Mouse (Mus musculus) stomach, embryonic 15.5 days (tissue): Measurements from ENCODE around the gene Neurl3. TPM values are rescaled to one million over a fixed set of nuclear protein-coding genes. Genes with fewer than 3 reads are reported as not detected.

Experiments
- ATAC-seq: fragments of 200-750 bp; cut with Nextera tagmentation; 2 replicates; pipeline ENCODE4 v1.8.0; 2017; ENCODE audit warnings: low read depth, moderate number of reproducible peaks, moderate TSS enrichment; ENCODE audit not compliant: insufficient read depth, low FRiP score
- H3K27ac ChIP-seq: fragments of 300-500 bp; sonication (generic); 2 replicates; pipeline ENCODE4 v1.5.1; 2015; ENCODE audit warnings: mild to moderate bottlenecking, inconsistent platforms
- H3K27me3 ChIP-seq: fragments of 300-500 bp; sonication (generic); replicated peaks from 2 replicates; pipeline ENCODE4 v1.6.1; 2015; ENCODE audit warnings: inconsistent platforms
- H3K36me3 ChIP-seq: fragments of 300-500 bp; sonication (generic); 2 replicates; pipeline ENCODE4 v1.6.1; 2015; ENCODE audit warnings: inconsistent platforms
- H3K4me1 ChIP-seq: fragments of 300-500 bp; sonication (generic); 2 replicates; pipeline ENCODE4 v1.6.1; 2015; ENCODE audit warnings: inconsistent platforms
- H3K4me2 ChIP-seq: fragments of 300-500 bp; sonication (generic); 2 replicates; pipeline ENCODE4 v1.6.1; 2015; ENCODE audit warnings: mild to moderate bottlenecking, inconsistent platforms
- H3K4me3 ChIP-seq: fragments of 300-500 bp; sonication (generic); replicated peaks from 2 replicates; pipeline ENCODE4 v1.5.1; 2015; ENCODE audit warnings: inconsistent platforms
- H3K9ac ChIP-seq: fragments of 300-500 bp; sonication (generic); 2 replicates; pipeline ENCODE4 v1.6.1; 2015; ENCODE audit warnings: inconsistent platforms
- H3K9me3 ChIP-seq: fragments of 300-500 bp; sonication (generic); 2 replicates; pipeline ENCODE4 v1.6.1; 2016; ENCODE audit warnings: inconsistent platforms
- WGBS: fragments of 180-500 bp; shearing (Covaris S2); methylation state at CpG from one replicate; pipeline ENCODE4 v1.1.7; 2015; 5-methylcytosine and 5-hydroxymethylcytosine counted together
- polyA plus RNA-seq: library from polyadenylated mRNA; unstranded; fragments of >200 nt; fragmentation: Nextera tagmentation; extraction: Ambion mirVana; gene quantifications from 2 replicates; pipeline ENCODE4 v1.2.1, GENCODE M21; 2015

The Neurl3 gene
- polyA plus RNA-seq = 15.6 and 18.7 TPM in 2 replicates

GRCm38 (mm10) chr1:36274455-36274854, at the start of gene Neurl3:
Neurl3 (minus strand) TSS chr1:36274679.
- H3K4me1 ChIP-seq = peaks cover 27% of the 10 kb centered on the region
- peak within 1 kb of the TSS; percentile 25 for H3K4me3 ChIP-seq
- no peak for ATAC-seq
- no peaks in the 10 kb centered on the region for H3K9me3 ChIP-seq
- no peak within 1 kb of the TSS for H3K9ac ChIP-seq
- H3K4me2 ChIP-seq = peak within 1 kb of the TSS; percentile 42
- H3K27me3 ChIP-seq = peaks cover 2% of the 10 kb centered on the region; the same call in 1 of the 2 replicates
- H3K36me3 ChIP-seq = no peaks in the 10 kb centered on the region
- WGBS = 77% methylated on average over 5 of the region's 5 CpGs
- H3K27ac ChIP-seq = peak within 1 kb of the TSS; percentile 87

GRCm38 (mm10) chr1:36323746-36324448, 49.4 kb upstream of the Neurl3 start:
- 35% methylated on average over 8 of the region's 8 CpGs for WGBS
- Histone ChIP-seq H3K36me3 (no peaks in the 10 kb centered on the region), H3K9me3 (no peaks in the 10 kb centered on the region), H3K4me3 (no peak overlapping the region), H3K4me1 (no peaks in the 10 kb centered on the region), H3K27ac (no peak overlapping the region), H3K9ac (no peak overlapping the region), H3K4me2 (no peak overlapping the region), H3K27me3 (no peaks in the 10 kb centered on the region)
- ATAC-seq = no peak; the same call in 1 of the 2 replicates

GRCm38 (mm10) chr1:36323076-36323475, 48.6 kb upstream of the Neurl3 start:
- Histone ChIP-seq H3K9me3 (no peaks in the 10 kb centered on the region), H3K27me3 (no peaks in the 10 kb centered on the region), H3K27ac (no peak overlapping the region), H3K36me3 (no peaks in the 10 kb centered on the region), H3K9ac (no peak overlapping the region), H3K4me1 (no peaks in the 10 kb centered on the region), H3K4me2 (no peak overlapping the region), H3K4me3 (no peak overlapping the region)
- 52% methylated on average over 9 of the region's 9 CpGs for WGBS
- no peak for ATAC-seq

- Histone ChIP-seq H3K4me3 (no peak overlapping the region), H3K36me3 (no peaks in the 10 kb centered on the region), H3K27ac (no peak overlapping the region), H3K4me2 (no peak overlapping the region), H3K27me3 (no peaks in the 10 kb centered on the region), H3K9me3 (no peaks in the 10 kb centered on the region), H3K4me1 (no peaks in the 10 kb centered on the region), H3K9ac (no peak overlapping the region)
- ATAC-seq = no peak
- WGBS = 68% methylated on average over 11 of the region's 11 CpGs
These were observed 47.5 kb upstream of the Neurl3 start for GRCm38 (mm10) chr1:36321829-36322573.

- Histone ChIP-seq H3K4me1 (no peaks in the 10 kb centered on the region), H3K4me2 (no peak overlapping the region), H3K36me3 (no peaks in the 10 kb centered on the region), H3K4me3 (no peak overlapping the region), H3K9me3 (no peaks in the 10 kb centered on the region), H3K27ac (no peak overlapping the region), H3K27me3 (no peaks in the 10 kb centered on the region), H3K9ac (no peak overlapping the region)
- WGBS = 68% methylated on average over 2 of the region's 2 CpGs
- no peak for ATAC-seq
These were observed 46.7 kb upstream of the Neurl3 start for GRCm38 (mm10) chr1:36321164-36321563.

GRCm38 (mm10) chr1:36315776-36316100, 41.3 kb upstream of the Neurl3 start:
- H3K4me1 ChIP-seq = no peaks in the 10 kb centered on the region
- no peak overlapping the region for H3K4me3 ChIP-seq
- H3K36me3 ChIP-seq = no peaks in the 10 kb centered on the region
- H3K4me2 ChIP-seq = no peak overlapping the region
- ATAC-seq = no peak
- WGBS = 89% methylated on average over 2 of the region's 2 CpGs
- no peak overlapping the region for H3K27ac ChIP-seq
- no peaks in the 10 kb centered on the region for H3K9me3 ChIP-seq
- H3K9ac ChIP-seq = no peak overlapping the region
- H3K27me3 ChIP-seq = no peaks in the 10 kb centered on the region

- 85% methylated on average over 11 of the region's 11 CpGs for WGBS
- ATAC-seq = no peak
- no peak overlapping the region for H3K9ac ChIP-seq
These were observed 40.7 kb upstream of the Neurl3 start for GRCm38 (mm10) chr1:36314959-36315775.

GRCm38 (mm10) chr1:36309498-36309901, 35.0 kb upstream of the Neurl3 start:
- peak overlapping the region; percentile 88 for H3K4me2 ChIP-seq
- no peaks in the 10 kb centered on the region for H3K9me3 ChIP-seq
- ATAC-seq = no peak
- H3K9ac ChIP-seq = no peak overlapping the region
- peaks cover 14% of the 10 kb centered on the region; the same call in 1 of the 2 replicates for H3K4me1 ChIP-seq
- no peaks in the 10 kb centered on the region for H3K36me3 ChIP-seq
- H3K27ac ChIP-seq = no peak overlapping the region
- WGBS = 45% methylated on average over 3 of the region's 3 CpGs
- H3K4me3 ChIP-seq = no peak overlapping the region
- H3K27me3 ChIP-seq = peaks cover 11% of the 10 kb centered on the region

More at GRCm38 (mm10) chr1:36314959-36315775, 40.7 kb upstream of the Neurl3 start:
- Histone ChIP-seq H3K9me3 (no peaks in the 10 kb centered on the region), H3K4me3 (no peak overlapping the region), H3K27me3 (no peaks in the 10 kb centered on the region), H3K4me1 (no peaks in the 10 kb centered on the region), H3K36me3 (no peaks in the 10 kb centered on the region), H3K4me2 (no peak overlapping the region), H3K27ac (no peak overlapping the region)

GRCm38 (mm10) chr1:36308966-36309475, 34.5 kb upstream of the Neurl3 start:
- Histone ChIP-seq H3K4me2 (peak overlapping the region; percentile 88), H3K9me3 (no peaks in the 10 kb centered on the region), H3K36me3 (no peaks in the 10 kb centered on the region), H3K27me3 (peaks cover 15% of the 10 kb centered on the region), H3K27ac (no peak overlapping the region), H3K9ac (no peak overlapping the region), H3K4me1 (peaks cover 14% of the 10 kb centered on the region; the same call in 1 of the 2 replicates), H3K4me3 (no peak overlapping the region)
- 47% methylated on average over 9 of the region's 9 CpGs for WGBS
- ATAC-seq = no peak

GRCm38 (mm10) chr1:36308451-36308901, 34.0 kb upstream of the Neurl3 start:
- H3K27me3 ChIP-seq = peaks cover 16% of the 10 kb centered on the region
- H3K27ac ChIP-seq = no peak overlapping the region
- H3K4me1 ChIP-seq = peaks cover 14% of the 10 kb centered on the region; the same call in 1 of the 2 replicates
- H3K36me3 ChIP-seq = no peaks in the 10 kb centered on the region
- no peaks in the 10 kb centered on the region for H3K9me3 ChIP-seq
- no peak overlapping the region for H3K9ac ChIP-seq
- ATAC-seq = no peak
- 7% methylated on average over 12 of the region's 12 CpGs for WGBS
- H3K4me2 ChIP-seq = peak overlapping the region; percentile 88
- H3K4me3 ChIP-seq = peak overlapping the region; percentile 70

GRCm38 (mm10) chr1:36307495-36308280, 33.2 kb upstream of the Neurl3 start, which contains the start of gene Arid5a:
Arid5a (plus strand) TSS chr1:36307733.
- Histone ChIP-seq H3K4me1 (peaks cover 20% of the 10 kb centered on the region), H3K4me3 (peak within 1 kb of the TSS; percentile 70), H3K36me3 (no peaks in the 10 kb centered on the region), H3K9ac (peak within 1 kb of the TSS; percentile 37; the same call in 1 of the 2 replicates), H3K27me3 (peaks cover 16% of the 10 kb centered on the region), H3K27ac (peak within 1 kb of the TSS; percentile 38; the same call in 1 of the 2 replicates), H3K4me2 (peak within 1 kb of the TSS; percentile 88), H3K9me3 (no peaks in the 10 kb centered on the region)
- ATAC-seq = peak; percentile 87
- under 1% methylated on average over 65 of the region's 65 CpGs for WGBS
